Mouse (Mus musculus) urinary bladder, postnatal 0 days (tissue): ENCODE data around the gene Zdhhc21. TPM values are rescaled to one million over a fixed set of nuclear protein-coding genes. Genes with fewer than 3 reads are reported as not detected.

Source experiments
- polyA plus RNA-seq: library from polyadenylated mRNA; unstranded; fragments of >200 nt; fragmentation: Nextera tagmentation; extraction: Ambion mirVana; gene quantifications from 2 replicates; pipeline ENCODE4 v1.2.1, GENCODE M21; 2015

The Zdhhc21 gene
- polyA plus RNA-seq = 5.1 and 8.6 TPM in 2 replicates

DNA sequence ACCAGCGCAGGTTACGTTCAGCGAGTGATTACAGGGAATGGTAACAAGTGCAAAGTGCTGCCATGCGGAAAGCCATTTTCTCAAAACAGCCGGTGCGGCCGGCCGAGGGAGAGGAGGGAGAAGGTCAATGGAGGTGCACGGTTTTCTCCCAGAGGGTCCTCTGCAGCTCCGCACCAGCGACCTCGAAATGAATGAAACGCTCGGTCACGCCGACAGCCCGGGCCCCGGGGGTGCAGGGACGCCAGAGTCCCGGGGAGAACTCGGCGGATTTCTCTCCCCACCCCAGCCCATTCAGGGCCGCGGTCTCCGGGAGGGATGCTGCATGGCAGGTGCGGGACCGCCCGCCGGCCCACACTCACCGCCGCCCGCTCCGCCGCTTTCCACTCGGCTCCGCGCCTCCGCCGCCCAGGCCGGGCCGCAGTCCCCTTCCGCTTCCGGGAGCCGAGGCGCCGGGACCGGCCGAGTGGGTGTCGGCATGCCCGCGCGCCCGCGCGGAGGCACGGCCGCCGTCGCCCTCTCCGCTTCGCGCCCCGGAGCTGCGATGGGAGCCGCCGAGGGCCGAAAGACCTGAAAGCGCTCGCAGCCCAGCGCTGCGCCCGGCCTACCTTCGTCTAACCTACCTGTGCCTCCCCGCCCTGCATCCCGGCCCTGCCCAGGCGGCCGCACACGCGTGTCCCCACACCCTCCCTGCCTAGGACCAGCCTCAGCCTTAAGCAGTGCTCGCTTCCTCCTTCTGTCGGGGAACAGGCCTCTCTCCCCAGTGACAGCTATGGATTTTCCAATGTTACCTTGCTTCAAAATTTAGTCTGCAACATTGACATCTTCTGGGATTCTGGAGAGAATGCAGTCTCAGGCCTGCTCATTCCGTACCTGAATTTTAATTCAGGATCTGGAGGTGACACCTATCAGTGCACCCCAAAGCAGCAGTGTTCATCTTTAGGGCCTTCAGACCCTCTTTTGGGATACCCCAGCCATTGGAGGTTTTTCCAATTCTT lies at the start of gene Zdhhc21:
TSS of gene Zdhhc21 (minus strand) at position 828 of the 995 bp plus-strand sequence.

GRCm38 (mm10) chr4:82884636-82885534 lies 25.1 kb upstream of the Zdhhc21 start, which contains the start of gene Cer1:
Gene Cer1, minus strand, starts transcription at chr4:82885148.

Other genes with a start within 250 kb of the Zdhhc21 start
- 35.8 and 38.4 TPM in 2 replicates for gene Nfib, start 154.2 kb downstream of the Zdhhc21 start, polyA plus RNA-seq
- not detected in 2 replicates for gene Cer1, start 25.2 kb upstream of the Zdhhc21 start, polyA plus RNA-seq
- 4.3 and 4.6 TPM in 2 replicates for gene Frem1, start 192.4 kb upstream of the Zdhhc21 start, polyA plus RNA-seq